Mouse (Mus musculus) small intestine, adult 2 months (tissue): ENCODE data around the gene Lrit2.

Experiments used
- CTCF ChIP-seq: fragments of 200-500 bp; IDR thresholded peaks from 2 replicates; pipeline ENCODE4 v1.5.1; 2012; ENCODE audit warnings: low read depth, mild to moderate bottlenecking, control low read depth, inconsistent platforms, low read length, moderate library complexity, mixed read lengths; ENCODE audit not compliant: insufficient replicate concordance, insufficient read length; ENCODE audit errors: extremely low read depth
- POLR2A ChIP-seq: fragments of 200-500 bp; IDR thresholded peaks from 2 replicates; pipeline ENCODE4 v1.6.1; 2012; ENCODE audit warnings: low read depth, mild to moderate bottlenecking, control low read depth, inconsistent platforms, low read length, moderate library complexity

DNA sequence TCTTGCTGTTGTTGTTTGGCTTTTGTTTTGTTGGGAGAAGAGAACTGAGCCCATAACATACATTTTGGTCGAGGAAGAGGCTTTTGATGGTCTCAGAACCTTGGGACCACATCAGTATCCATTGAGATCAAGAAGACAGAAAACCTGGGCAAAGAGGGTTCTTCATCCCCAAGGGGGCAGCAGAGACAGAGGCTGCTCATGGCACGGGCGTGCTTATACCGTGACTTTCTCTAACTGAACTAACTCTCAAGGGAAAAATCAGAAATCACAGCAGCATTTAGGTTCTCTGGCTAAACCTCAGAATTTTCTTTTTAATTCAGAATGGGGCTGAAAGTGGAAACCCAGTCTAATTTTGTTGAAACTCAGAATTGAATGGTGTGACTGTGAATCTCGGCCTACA, 33.3 kb upstream of the Lrit2 start:
- TF ChIP-seq CTCF (no peak), POLR2A (no peak)
